Mouse (Mus musculus) Patski (cell line): ENCODE measurements around the gene Sqstm1. TPM values are rescaled to one million over a fixed set of nuclear protein-coding genes. Genes with fewer than 3 reads are reported as not detected.

Experiments used
- ATAC-seq: fragments of 100-300 bp; one replicate; pipeline ENCODE4 v1.8.0; 2021
- CTCF ChIA-PET: fragments of 350-600 bp; sonication (Branson Sonifier 250); formaldehyde crosslinking; loops from one replicate; lab custom pipeline; 2022; ENCODE audit warnings: inconsistent platforms; lab: Charles Lee
- POLR2A ChIA-PET: fragments of 350-600 bp; sonication (Branson Sonifier 250); formaldehyde crosslinking; loops from one replicate; lab custom pipeline; 2022; ENCODE audit warnings: antibody characterized with exemption, inconsistent platforms; lab: Charles Lee
- DNase-seq: peaks from one replicate; pipeline ENCODE4 v3.0.0-alpha.2; 2011; ENCODE audit warnings: low read depth, low spot score
- H3K27me3 ChIP-seq: fragments of 371-371 bp; one replicate; pipeline ENCODE4 v1.5.1; 2021
- CTCF ChIP-seq: fragments of 100-300 bp; IDR thresholded peaks from one replicate; pipeline ENCODE4 v1.5.1; 2021
- in situ Hi-C: fragments of 300-500 bp; cut with MboI; formaldehyde crosslinking; loops from 3 replicates; pipeline ENCODE4 v1.11.1; 2018; ENCODE audit warnings: low pct_unique_long_range_greater_than_20kb, mixed read lengths
- polyA plus RNA-seq: library from polyadenylated mRNA; unstranded; gene quantifications from one replicate; pipeline ENCODE4 v1.2.3, GENCODE M21; 2021

The Sqstm1 gene
- polyA plus RNA-seq, 1 experiment from 2014 or later: 530 TPM

- ChIA-PET POLR2A (interaction anchor here (1.0 kb wide), 1 partner anchor 20 kb away, joined by 3 read pairs; the partner anchor contains the start of genes Mgat4b and Sqstm1), CTCF (interaction anchor here (1.1 kb wide), 1 partner anchor 93 kb away, joined by 3 read pairs; no protein-coding TSS in a partner anchor)
- no peak for TF ChIP-seq CTCF
- no peaks in the 10 kb centered on the region for H3K27me3 ChIP-seq
- DNase-seq (no peak), ATAC-seq (no peak)
- in situ Hi-C loops: no loop called here
Measured at GRCm38 (mm10) chr11:50230481-50231304, 20.1 kb upstream of the Sqstm1 start.

GRCm38 (mm10) chr11:50229252-50229910 is 18.8 kb upstream of the Sqstm1 start:
- ATAC-seq (no peak), DNase-seq (no peak)
- CTCF ChIA-PET: interaction anchor here (1.0 to 1.6 kb wide), 3 partner anchors 68 to 134 kb away, joined by 3 to 7 read pairs (median 4); partner anchors contain the start of gene Cby3
- no peaks in the 10 kb centered on the region for H3K27me3 ChIP-seq
- POLR2A ChIA-PET: interaction anchor here (0.5 to 1.5 kb wide), 5 partner anchors 17 to 63 kb away, joined by 3 read pairs; partner anchors contain the start of genes Maml1, Mgat4b and Sqstm1
- in situ Hi-C loops: loop anchor here (5.0 kb wide), 1 partner anchor 67 kb away; no protein-coding TSS in a partner anchor
- TF ChIP-seq CTCF: no peak

GRCm38 (mm10) chr11:50228772-50229171 is 18.1 kb upstream of the Sqstm1 start:
- ATAC-seq (no peak), DNase-seq (no peak)
- no peak for TF ChIP-seq CTCF
- CTCF ChIA-PET: interaction anchor here (1.4 to 1.6 kb wide), 2 partner anchors 67 to 135 kb away, joined by 4 to 7 read pairs; no protein-coding TSS in a partner anchor
- H3K27me3 ChIP-seq: no peaks in the 10 kb centered on the region
- POLR2A ChIA-PET: interaction anchor here (1.0 to 1.5 kb wide), 4 partner anchors 16 to 64 kb away, joined by 3 read pairs; partner anchors contain the start of genes Maml1, Mgat4b and Sqstm1
- in situ Hi-C loops: loop anchor here (5.0 kb wide), 1 partner anchor 66 kb away; no protein-coding TSS in a partner anchor

GRCm38 (mm10) chr11:50227736-50228135 is 17.1 kb upstream of the Sqstm1 start:
- no peak for TF ChIP-seq CTCF
- ChIA-PET POLR2A (interaction anchor here (8.0 kb wide), 1 partner anchor 16 kb away, joined by 60 read pairs; the partner anchor contains the start of genes Mgat4b and Sqstm1), CTCF (interaction anchor here (1.8 kb wide), 1 partner anchor 66 kb away, joined by 8 read pairs; no protein-coding TSS in a partner anchor)
- H3K27me3 ChIP-seq: no peaks in the 10 kb centered on the region
- DNase-seq (no peak), ATAC-seq (no peak)
- in situ Hi-C loops: loop anchor here (5.0 kb wide), 1 partner anchor 65 kb away; no protein-coding TSS in a partner anchor

GRCm38 (mm10) chr11:50227226-50227625 is 16.6 kb upstream of the Sqstm1 start:
- DNase-seq (no peak), ATAC-seq (no peak)
- CTCF ChIA-PET: interaction anchor here (1.0 to 1.8 kb wide), 2 partner anchors 66 to 96 kb away, joined by 3 to 8 read pairs; partner anchors contain the start of gene Tbc1d9b
- POLR2A ChIA-PET: interaction anchor here (0.6 to 8.0 kb wide), 3 partner anchors 12 to 17 kb away, joined by 3 to 60 read pairs (median 3); partner anchors contain the start of genes Mgat4b and Sqstm1
- in situ Hi-C loops: loop anchor here (5.0 kb wide), 1 partner anchor 65 kb away; no protein-coding TSS in a partner anchor
- no peaks in the 10 kb centered on the region for H3K27me3 ChIP-seq
- TF ChIP-seq CTCF: no peak

- POLR2A ChIA-PET: interaction anchor here (0.9 to 8.0 kb wide), 4 partner anchors 9 to 65 kb away, joined by 3 to 60 read pairs (median 4); partner anchors contain the start of genes Mgat4b and Sqstm1
- no peak for TF ChIP-seq CTCF
- no peaks in the 10 kb centered on the region for H3K27me3 ChIP-seq
- ATAC-seq (no peak), DNase-seq (no peak)
- CTCF ChIA-PET: interaction anchor here (0.8 to 1.3 kb wide), 4 partner anchors 12 to 95 kb away, joined by 3 read pairs; partner anchors contain the start of gene Tbc1d9b
- in situ Hi-C loops: loop anchor here (5.0 kb wide), 1 partner anchor 64 kb away; no protein-coding TSS in a partner anchor
Measured at GRCm38 (mm10) chr11:50226406-50226805, 15.8 kb upstream of the Sqstm1 start.

GRCm38 (mm10) chr11:50225611-50226378 is 15.2 kb upstream of the Sqstm1 start:
- ATAC-seq (peak; percentile 32), DNase-seq (no peak)
- in situ Hi-C loops: loop anchor here (5.0 kb wide), 1 partner anchor 63 kb away; no protein-coding TSS in a partner anchor
- CTCF ChIA-PET: interaction anchor here (0.5 to 1.4 kb wide), 6 partner anchors 11 to 147 kb away, joined by 3 to 10 read pairs (median 3); no protein-coding TSS in a partner anchor
- POLR2A ChIA-PET: interaction anchor here (0.7 to 8.0 kb wide), 7 partner anchors 9 to 139 kb away, joined by 3 to 60 read pairs (median 4); partner anchors contain the start of genes Mgat4b and Sqstm1
- TF ChIP-seq CTCF: no peak
- H3K27me3 ChIP-seq: no peaks in the 10 kb centered on the region

- no peak for DNase-seq
- ChIA-PET POLR2A (interaction anchor here (0.7 to 8.0 kb wide), 7 partner anchors 13 to 140 kb away, joined by 3 to 60 read pairs (median 4); partner anchors contain the start of genes Mgat4b and Sqstm1), CTCF (interaction anchor here (0.6 to 2.2 kb wide), 9 partner anchors 9 to 359 kb away, joined by 3 to 11 read pairs (median 4); no protein-coding TSS in a partner anchor)
- TF ChIP-seq CTCF: no peak
- in situ Hi-C loops: loop anchor here (5.0 kb wide), 1 partner anchor 63 kb away; no protein-coding TSS in a partner anchor
- H3K27me3 ChIP-seq: no peaks in the 10 kb centered on the region
- ATAC-seq: peak; percentile 77
Measured at GRCm38 (mm10) chr11:50224671-50225530, 14.3 kb upstream of the Sqstm1 start.
